Mouse (Mus musculus) adrenal gland (tissue): Measurements from ENCODE around the gene Pappa2.

ENCODE experiments used
- intact Hi-C: fragments of 180-260 bp; cut with DNase I; formaldehyde crosslinking; loops from one replicate; pipeline ENCODE4 v1.15.1; 2025
- long read RNA-seq, 2 experiments: library from polyadenylated mRNA; unstranded; transcript quantifications; one replicate each; pipeline ENCODE4 v2.0.0; 2020; ENCODE audit warnings: borderline replicate concordance in 1 of 2; ENCODE audit not compliant: insufficient replicate concordance in 1 of 2

Pappa2 gene
- long read RNA-seq, experiment 1 = 0 reads
- long read RNA-seq, experiment 2 = 0 reads

- intact Hi-C loops = no loop called here
Measured at GRCm38 (mm10) chr1:158980390-158980789, at the start of gene Pappa2. Gene Pappa2, minus strand, starts transcription at chr1:158980490.

DNA sequence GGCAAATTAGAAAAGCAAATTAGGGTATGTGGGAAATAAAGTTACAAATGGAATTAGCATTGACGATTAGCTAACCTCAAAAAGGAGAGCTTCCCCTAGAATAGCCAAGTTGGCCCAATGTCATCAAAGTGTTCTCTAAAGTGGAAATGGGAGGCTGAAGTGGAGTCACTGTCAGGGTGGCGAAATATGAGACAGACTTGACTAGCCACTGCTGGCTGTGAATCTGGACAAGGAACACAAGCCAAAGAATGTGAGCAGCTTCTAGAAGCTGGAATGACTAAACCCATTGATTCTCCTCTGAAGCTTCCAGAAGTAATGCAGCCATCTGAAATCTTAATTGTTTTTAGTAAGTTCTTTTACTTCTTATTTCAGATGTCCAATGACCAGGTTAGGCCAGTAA is 48.8 kb upstream of the Pappa2 start:
- intact Hi-C loops = no loop called here

DNA sequence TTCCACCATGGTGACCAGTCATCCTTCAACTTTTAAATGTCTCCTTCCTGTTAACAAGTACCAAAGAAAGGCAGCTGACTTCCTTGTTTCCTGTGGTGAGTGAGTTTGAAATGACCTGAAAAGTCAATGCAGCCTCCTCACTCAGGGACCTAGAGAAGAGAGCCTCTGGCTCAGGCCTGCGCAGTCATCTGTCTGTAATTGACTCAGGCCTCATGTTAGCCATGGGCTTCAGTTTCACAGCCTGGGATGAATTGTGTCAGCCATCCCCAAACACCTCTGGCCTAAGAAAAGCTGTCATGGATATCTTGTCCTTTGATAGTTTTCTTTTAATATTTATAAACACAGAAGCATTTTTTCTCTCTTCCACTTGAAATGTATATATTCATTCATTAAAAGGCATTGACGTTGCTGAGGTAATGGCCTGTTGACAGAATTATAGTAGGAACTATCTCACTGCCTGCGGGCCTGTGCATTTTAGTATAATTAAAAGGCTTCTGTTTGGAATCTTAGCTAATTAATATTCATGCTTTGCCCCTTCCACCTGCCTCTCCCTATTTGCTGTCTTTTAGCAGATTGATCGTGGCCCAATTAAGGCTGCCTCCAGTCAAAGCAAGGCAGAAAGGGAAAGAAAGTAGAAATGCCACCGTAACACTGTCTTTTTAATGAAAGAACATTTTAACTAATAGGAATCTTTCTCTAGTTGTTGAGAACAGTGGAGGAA is 34.8 kb upstream of the Pappa2 start:
- intact Hi-C loops = no loop called here

GRCm38 (mm10) chr1:158987042-158987441 is 6.8 kb upstream of the Pappa2 start:
- intact Hi-C loops = no loop called here

DNA sequence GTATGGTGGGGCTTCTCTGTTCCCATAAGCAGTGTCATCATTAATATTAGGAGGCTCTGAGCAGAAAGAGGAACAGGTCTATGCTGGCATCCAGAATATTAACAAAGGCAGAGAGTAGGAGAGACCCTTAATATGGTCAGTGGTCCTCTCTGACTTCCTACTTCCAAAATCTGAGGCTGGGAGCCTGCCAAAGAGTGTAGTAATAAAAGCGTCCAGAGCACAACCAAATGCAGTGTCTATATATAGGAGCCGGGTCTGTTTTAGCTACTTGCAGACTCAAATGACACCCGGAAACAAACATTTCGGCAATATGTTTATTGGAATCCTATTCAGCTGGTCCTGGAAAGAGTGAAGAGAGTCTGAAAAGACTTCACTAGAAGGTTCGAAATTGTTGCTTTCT is 17.9 kb downstream of the Pappa2 start:
- intact Hi-C loops = no loop called here

- intact Hi-C loops = no loop called here
Measured at GRCm38 (mm10) chr1:158960984-158961383, 19.3 kb downstream of the Pappa2 start.

DNA sequence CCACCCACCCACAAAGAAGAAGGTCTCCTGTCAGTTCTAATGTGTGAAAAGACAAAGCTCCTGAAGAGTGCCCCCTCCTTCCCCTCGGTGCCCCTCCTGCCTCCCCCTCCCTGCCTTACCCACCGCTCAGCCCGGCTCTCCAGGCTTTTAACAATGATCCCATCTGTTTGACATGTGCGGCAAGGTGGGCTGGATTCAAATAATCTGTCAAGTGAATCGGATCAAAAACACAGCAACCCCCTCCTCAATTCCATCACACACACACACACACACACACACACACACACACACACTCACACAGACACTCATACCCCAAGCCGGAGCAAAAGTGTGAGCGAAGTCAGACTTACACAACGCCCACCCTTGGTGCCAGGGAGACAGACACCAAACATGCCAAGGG is 19.7 kb downstream of the Pappa2 start:
- intact Hi-C loops = no loop called here

GRCm38 (mm10) chr1:158956361-158956760 is 23.9 kb downstream of the Pappa2 start:
- intact Hi-C loops = no loop called here

DNA sequence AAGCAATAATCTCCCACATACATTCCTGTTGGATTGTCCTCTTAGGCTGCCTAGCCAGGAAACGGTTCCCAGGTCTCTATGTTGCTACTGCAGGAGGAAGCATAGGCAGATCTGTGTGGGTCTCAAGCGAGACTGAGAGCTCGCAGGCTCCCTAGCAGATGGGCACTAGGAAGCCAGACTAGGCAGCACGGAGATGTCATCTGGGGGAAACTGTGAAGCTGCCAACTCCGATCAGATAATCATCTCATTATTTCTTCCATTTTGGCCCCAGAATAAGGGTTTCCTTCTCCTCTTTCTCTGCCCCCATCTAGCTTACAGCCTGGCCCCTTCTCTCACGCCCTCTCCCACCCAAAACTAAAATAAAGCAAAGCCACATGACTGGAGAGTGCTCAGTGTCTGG is 25.5 kb downstream of the Pappa2 start:
- intact Hi-C loops = loop anchor here (5.0 kb wide), 2 partner anchors 183 to 282 kb away; no protein-coding TSS in a partner anchor

DNA sequence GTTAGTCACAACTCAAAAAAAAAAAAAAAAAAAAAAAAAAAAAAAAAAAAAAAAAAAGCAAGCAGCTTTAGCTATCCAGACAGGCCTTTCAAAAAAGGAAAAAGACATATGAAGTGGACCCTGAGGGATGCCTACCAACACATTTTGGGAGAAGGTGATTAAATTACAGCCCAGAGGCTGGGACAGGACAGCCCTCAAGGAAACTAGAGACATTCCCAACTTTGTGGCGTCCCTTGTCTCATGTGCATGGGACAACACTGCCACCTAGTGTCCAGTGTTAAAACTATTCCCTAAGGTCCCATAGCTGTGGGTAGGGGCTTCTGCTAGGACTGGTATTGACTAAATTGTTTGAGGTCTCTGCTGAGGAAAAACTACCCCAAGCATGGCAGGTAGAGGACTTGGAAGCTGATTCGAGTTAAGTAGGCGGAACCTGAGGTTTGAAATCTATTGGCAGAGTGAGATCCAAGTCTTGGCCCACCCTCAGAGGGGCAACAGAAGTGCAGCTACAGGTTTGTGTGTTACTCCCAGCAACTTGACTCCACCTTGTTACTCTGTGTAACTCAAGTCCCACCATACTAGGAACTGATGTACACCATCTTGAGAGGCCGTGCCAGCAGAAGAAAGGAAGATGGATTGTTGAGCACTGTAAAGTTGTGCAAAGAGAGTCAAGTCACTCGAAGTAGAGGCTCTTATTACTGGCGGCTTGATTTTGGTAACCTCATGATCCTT is 26.6 kb downstream of the Pappa2 start:
- intact Hi-C loops = loop anchor here (1.0 to 5.0 kb wide), 4 partner anchors 109 to 281 kb away; no protein-coding TSS in a partner anchor

DNA sequence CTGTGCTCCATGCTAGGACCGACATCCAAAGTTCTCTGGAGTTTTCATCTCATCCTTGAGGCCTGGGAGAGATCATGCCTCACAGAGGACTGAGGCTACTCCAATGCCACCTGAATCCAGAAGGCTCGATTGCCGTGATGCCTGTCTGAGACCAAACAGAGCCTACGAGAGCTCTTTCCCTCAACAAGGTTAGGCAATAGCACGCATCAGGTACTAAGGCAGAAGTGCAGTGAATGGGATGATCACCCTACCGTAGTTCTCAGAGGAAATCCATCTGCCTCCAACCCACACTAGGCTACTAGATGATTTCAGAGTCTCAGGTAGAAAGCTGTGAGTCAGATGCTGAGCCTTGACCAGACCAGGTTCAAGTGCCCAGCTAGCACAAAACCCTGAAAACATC is 31.2 kb downstream of the Pappa2 start:
- intact Hi-C loops = no loop called here

DNA sequence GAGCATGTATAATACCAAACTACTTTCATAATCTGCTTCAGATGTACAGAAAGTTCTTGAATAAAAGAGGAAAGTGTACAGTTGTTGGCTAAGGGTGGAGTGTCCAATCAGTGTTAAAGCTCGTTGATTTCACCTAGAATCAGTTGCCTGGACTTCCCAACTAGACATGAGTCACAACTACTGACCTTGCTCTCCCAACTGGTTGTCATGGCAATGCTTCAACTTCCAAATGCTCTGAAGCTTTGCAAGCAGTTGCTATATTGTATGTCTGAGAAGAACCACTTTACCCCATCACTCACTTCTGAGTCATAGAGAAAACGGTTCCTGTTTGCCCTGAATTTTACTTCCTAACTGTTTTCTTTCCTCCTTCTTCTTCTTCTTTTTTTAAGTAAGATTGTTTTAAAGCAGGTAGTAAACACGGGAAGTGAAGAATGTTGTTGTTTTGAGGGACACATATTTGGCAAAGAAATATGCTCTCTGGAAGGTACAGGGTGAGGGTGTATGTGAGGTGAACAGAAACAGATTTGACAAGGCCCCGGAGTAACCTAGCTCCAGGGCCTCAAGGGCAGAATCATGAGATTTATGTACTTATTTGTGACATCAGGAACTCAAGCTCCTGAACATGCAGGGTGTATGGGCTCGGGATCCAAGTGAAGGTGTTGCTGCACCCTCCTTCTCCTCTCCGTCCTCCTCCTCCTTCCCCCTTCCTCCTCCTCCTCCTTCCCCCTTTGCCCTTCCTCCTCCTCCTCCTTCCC is 32.1 kb downstream of the Pappa2 start:
- intact Hi-C loops = no loop called here

DNA sequence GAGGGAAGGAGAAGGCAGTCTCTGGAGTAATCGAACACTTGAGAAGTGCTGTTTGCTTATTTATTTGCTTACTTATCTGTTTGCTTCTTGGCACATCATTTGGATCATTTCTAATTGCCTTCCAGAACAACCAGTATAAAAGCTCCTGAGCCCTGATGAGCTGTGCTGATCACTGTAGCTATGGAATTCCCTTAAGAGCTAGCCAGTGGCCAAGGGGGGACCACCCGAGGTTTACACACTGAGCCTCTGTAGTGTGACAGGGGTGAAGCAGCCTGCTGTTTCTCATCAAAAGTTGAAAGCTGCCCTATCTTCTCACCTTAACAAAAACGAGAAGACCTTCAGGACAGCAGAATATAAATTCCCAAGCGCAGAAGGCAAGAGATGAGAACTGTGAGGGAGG is 35.4 kb downstream of the Pappa2 start:
- intact Hi-C loops = no loop called here

DNA sequence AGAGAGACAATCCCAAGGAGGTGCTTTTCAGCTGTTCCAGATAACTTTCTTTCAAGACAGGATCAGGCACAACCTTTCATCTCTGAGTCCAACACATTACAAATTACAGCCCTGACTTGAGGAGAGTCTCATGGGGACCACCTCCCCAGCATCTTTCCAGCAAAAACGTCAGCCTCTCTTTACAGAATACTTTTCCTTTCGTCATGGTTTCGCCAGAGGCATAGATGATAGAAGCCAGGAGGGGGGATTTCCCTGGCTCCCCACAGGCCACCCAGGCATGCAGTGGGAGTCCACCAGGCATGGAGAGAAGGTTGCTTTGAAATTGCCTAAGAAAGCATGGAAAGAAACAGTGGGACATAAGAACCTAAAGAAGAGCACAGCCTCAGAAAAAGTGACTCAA is 37.4 kb downstream of the Pappa2 start:
- intact Hi-C loops = no loop called here

DNA sequence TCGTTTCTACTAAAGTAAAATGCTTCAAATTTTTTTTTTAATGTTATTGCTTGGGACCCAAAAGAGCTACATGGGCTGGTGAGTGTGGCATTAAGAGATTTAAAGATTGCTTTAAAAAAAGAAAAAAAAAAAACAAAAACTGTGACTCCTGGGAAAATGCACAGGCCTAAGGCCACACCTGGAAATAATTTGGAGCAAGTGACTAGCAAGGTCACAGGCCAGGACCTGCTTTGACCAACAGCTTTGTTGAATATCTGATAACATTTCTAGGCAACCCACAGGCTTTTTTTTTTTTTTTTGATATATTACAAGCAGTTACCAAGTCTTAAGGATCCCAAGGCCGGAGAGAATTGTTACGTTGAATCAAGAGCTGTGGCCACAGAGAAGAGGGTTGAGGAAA is 39.3 kb downstream of the Pappa2 start:
- intact Hi-C loops = no loop called here

DNA sequence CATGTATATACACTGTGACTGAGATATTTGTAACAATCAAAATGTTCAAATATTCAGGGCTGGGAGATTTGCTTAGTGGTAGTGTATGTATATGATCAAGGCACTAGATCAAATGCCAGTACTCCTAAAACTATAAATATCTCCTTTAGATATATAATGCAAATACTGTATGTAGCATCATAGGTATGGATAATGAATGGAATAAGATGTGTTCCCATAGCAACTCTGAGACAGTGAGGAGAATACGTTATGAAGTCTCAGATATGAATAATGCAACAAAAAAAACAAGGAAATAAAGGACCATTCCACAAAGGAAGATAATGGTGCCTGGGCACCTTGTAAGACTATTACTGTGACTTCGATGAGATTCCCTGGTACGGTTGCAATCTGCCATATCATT is 45.8 kb downstream of the Pappa2 start:
- intact Hi-C loops = no loop called here

DNA sequence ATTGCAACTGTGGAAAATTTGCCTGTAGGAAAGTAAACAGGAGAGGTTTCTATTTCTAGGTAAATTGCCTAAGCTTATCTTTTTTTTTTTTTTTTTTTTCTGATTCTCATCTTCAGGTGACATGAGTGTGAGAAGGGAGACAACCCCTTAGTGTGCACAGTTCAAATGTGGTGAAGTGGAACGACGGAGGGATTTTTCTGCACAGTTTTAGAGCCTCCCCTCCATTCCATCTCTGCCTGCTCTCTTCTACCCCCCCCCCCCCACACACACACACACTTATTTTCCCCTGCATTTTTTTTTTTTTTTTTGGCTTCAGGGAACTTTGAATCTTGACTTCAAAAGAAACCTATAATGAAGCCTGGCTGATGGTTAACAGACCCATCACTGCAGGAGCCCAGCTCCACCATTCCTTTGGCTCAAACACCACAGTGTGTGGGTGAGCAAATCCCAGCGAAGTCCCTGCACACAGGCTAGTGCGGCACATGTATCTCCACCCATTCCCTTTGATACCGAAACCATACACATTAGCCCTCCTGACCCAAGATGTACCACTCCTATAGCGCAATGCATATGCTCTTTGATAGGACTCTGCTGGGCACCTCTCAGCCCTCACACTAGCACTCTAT is 49.0 kb downstream of the Pappa2 start:
- intact Hi-C loops = no loop called here

- intact Hi-C loops = no loop called here
Measured at GRCm38 (mm10) chr1:158929369-158929768, 50.9 kb downstream of the Pappa2 start.

GRCm38 (mm10) chr1:158920451-158920850 is 59.8 kb downstream of the Pappa2 start:
- intact Hi-C loops = no loop called here

GRCm38 (mm10) chr1:158918890-158919289 is 61.4 kb downstream of the Pappa2 start:
- intact Hi-C loops = no loop called here

DNA sequence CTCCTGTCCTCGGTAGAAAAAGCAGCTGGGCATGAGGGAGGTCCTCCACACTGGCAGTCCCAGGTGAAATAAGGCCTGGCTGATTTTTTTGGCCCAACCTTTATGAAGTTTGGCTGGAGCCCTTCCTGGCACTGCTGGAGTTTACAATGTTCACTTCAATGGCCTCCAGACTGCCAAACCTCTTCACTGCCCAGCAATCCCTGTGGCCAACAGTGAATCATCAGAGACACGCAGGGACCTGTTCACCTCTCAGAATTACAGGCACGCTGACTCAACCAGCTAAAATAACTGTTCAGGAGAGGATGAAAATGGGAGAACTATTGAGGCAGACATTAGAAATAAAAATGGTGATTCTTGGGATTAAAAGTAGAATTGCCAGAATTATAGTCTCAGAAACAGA is 63.2 kb downstream of the Pappa2 start:
- intact Hi-C loops = no loop called here

DNA sequence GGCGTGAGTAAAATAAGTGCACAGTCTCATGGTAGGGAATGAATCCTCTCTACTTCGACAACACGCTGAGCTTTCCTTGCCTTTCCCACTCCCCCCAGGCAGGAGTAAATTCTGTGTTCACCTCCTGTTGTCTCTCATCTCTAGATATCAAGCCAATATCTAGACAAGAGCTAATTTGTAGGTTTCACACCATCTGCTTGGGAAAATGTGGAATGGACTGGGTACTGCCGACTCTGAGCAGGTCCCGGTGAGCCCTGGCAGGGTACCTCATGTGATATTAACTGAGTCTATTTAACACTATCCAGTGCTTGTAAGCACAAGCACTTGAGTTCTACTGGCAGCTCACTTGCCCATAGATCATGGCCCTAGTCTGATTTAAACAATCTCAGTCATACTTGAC is 64.7 kb downstream of the Pappa2 start:
- intact Hi-C loops = no loop called here
